16 mouse cellular contexts compared by ENCODE assay signal in genomic region chr12:100481443-100482026, GRCm38 (mm10). TPM values are rescaled to one million over a fixed set of nuclear protein-coding genes. Genes with fewer than 3 reads are reported as not detected.
A peak's percentile ranks its signal among the peaks of the same experiment; 100 is the strongest.
DNase-seq lines count a peak whose midpoint lies in the region; ATAC-seq lines count a peak whose summit lies in the region.
"Had no signal": no experiment of that assay in that cellular context is flagged by ENCODE, and none has a peak within 500 bp of the region (broad histone marks: within the 10 kb centered on the region; RNA-seq: fewer than 3 reads in every experiment).

No protein-coding gene starts in this region.

- no peaks in the 10 kb centered on the region for H3K9me3 ChIP-seq in hindbrain, embryonic 12.5 days (replicated peaks)
- no peaks in the 10 kb centered on the region for H3K9me3 ChIP-seq in hindbrain, embryonic 10.5 days
- H3K9me3 ChIP-seq in midbrain, embryonic 13.5 days = no peaks in the 10 kb centered on the region
- H3K9me3 ChIP-seq in midbrain, embryonic 10.5 days (replicated peaks) = no peaks in the 10 kb centered on the region
- H3K9me3 ChIP-seq in hindbrain, embryonic 14.5 days (ENCODE audit: control insufficient read depth, low read length) = no peaks in the 10 kb centered on the region
- H3K9me3 ChIP-seq in embryonic facial prominence, embryonic 10.5 days = no peaks in the 10 kb centered on the region
- H3K9me3 ChIP-seq: heart, embryonic 10.5 days; intestine, embryonic 15.5 days had no signal

- peak; percentile 37 for DNase-seq in cerebellum, adult 9-10 months
- DNase-seq in cerebellum, adult 9-11 months = no peak
- DNase-seq in hindbrain, embryonic 10.5 days (ENCODE audit: low spot score) = no peak
- DNase-seq in midbrain, embryonic 10.5 days (ENCODE audit: low spot score) = no peak
- DNase-seq in hindbrain, embryonic 14.5 days (ENCODE audit: low spot score) = no peak
- DNase-seq in embryonic facial prominence, embryonic 10.5 days (ENCODE audit: low spot score) = no peak
- DNase-seq: adrenal gland, postnatal 14 days; heart, postnatal 14 days; kidney, postnatal 36 days; thymus, postnatal 25 days had no signal

- H3K4me3 ChIP-seq in hindbrain, embryonic 12.5 days = no peak overlapping the region
- no peak overlapping the region for H3K4me3 ChIP-seq in hindbrain, embryonic 10.5 days
- H3K4me3 ChIP-seq in midbrain, embryonic 13.5 days (replicated peaks) = no peak overlapping the region
- no peak overlapping the region for H3K4me3 ChIP-seq in midbrain, embryonic 10.5 days
- H3K4me3 ChIP-seq in hindbrain, embryonic 14.5 days (replicated peaks; ENCODE audit: low read length) = no peak overlapping the region
- H3K4me3 ChIP-seq in embryonic facial prominence, embryonic 10.5 days = no peak overlapping the region
- H3K4me3 ChIP-seq: heart, embryonic 10.5 days; intestine, embryonic 15.5 days had no signal

- no peak overlapping the region for H3K4me2 ChIP-seq in hindbrain, embryonic 12.5 days (replicated peaks)
- H3K4me2 ChIP-seq in midbrain, embryonic 13.5 days (replicated peaks) = no peak overlapping the region
- no peak overlapping the region for H3K4me2 ChIP-seq in hindbrain, embryonic 14.5 days (replicated peaks)
- H3K4me2 ChIP-seq: intestine, embryonic 15.5 days had no signal

- H3K9ac ChIP-seq in hindbrain, embryonic 12.5 days = no peak overlapping the region
- no peak overlapping the region for H3K9ac ChIP-seq in midbrain, embryonic 13.5 days (replicated peaks)
- no peak overlapping the region for H3K9ac ChIP-seq in hindbrain, embryonic 14.5 days
- H3K9ac ChIP-seq: intestine, embryonic 15.5 days; liver, embryonic 14.5 days had no signal

- peak; percentile 30; the same call in 1 of the 2 replicates for ATAC-seq in hindbrain, embryonic 12.5 days (ENCODE audit: low FRiP score)
- peak; percentile 43; the same call in 1 of the 2 replicates for ATAC-seq in midbrain, embryonic 13.5 days
- peak; percentile 22; the same call in 1 of the 2 replicates for ATAC-seq in hindbrain, embryonic 14.5 days (ENCODE audit: low FRiP score)
- ATAC-seq: intestine, embryonic 15.5 days had no signal

- no peaks in the 10 kb centered on the region for H3K36me3 ChIP-seq in hindbrain, embryonic 12.5 days
- peaks cover 38% of the 10 kb centered on the region for H3K36me3 ChIP-seq in hindbrain, embryonic 10.5 days
- peaks cover 18% of the 10 kb centered on the region; the same call in 1 of the 2 replicates for H3K36me3 ChIP-seq in midbrain, embryonic 13.5 days
- peaks cover 25% of the 10 kb centered on the region for H3K36me3 ChIP-seq in midbrain, embryonic 10.5 days
- peaks cover under 1% of the 10 kb centered on the region; the same call in 1 of the 2 replicates for H3K36me3 ChIP-seq in hindbrain, embryonic 14.5 days (replicated peaks; ENCODE audit: control insufficient read depth, insufficient read depth)
- peaks cover 22% of the 10 kb centered on the region for H3K36me3 ChIP-seq in embryonic facial prominence, embryonic 10.5 days (replicated peaks)
- H3K36me3 ChIP-seq: intestine, embryonic 15.5 days had no signal

- H3K27me3 ChIP-seq in hindbrain, embryonic 12.5 days = no peaks in the 10 kb centered on the region
- H3K27me3 ChIP-seq in hindbrain, embryonic 10.5 days (ENCODE audit: insufficient read depth, poor library complexity, severe bottlenecking) = no peaks in the 10 kb centered on the region
- H3K27me3 ChIP-seq in midbrain, embryonic 13.5 days = no peaks in the 10 kb centered on the region
- no peaks in the 10 kb centered on the region for H3K27me3 ChIP-seq in midbrain, embryonic 10.5 days (ENCODE audit: low read depth, poor library complexity, severe bottlenecking)
- no peaks in the 10 kb centered on the region for H3K27me3 ChIP-seq in hindbrain, embryonic 14.5 days (ENCODE audit: control insufficient read depth, insufficient read depth, low read length)
- H3K27me3 ChIP-seq in embryonic facial prominence, embryonic 10.5 days (replicated peaks; ENCODE audit: low read depth, poor library complexity, severe bottlenecking) = no peaks in the 10 kb centered on the region
- H3K27me3 ChIP-seq: CH12.LX; intestine, embryonic 15.5 days had no signal

- H3K4me1 ChIP-seq in hindbrain, embryonic 12.5 days = no peaks in the 10 kb centered on the region; the same call in 1 of the 2 replicates
- no peaks in the 10 kb centered on the region; the same call in 1 of the 2 replicates for H3K4me1 ChIP-seq in hindbrain, embryonic 10.5 days (replicated peaks)
- 0 out of 2 replicates have a peak, but pooled peaks cover 4% of the 10 kb centered on the region for H3K4me1 ChIP-seq in midbrain, embryonic 13.5 days (replicated peaks)
- H3K4me1 ChIP-seq in midbrain, embryonic 10.5 days = 0 out of 2 replicates have a peak, but pooled peaks cover 6% of the 10 kb centered on the region
- no peaks in the 10 kb centered on the region; the same call in 1 of the 2 replicates for H3K4me1 ChIP-seq in hindbrain, embryonic 14.5 days (replicated peaks; ENCODE audit: control insufficient read depth, insufficient read depth, low read length)
- peaks cover 12% of the 10 kb centered on the region; the same call in 1 of the 2 replicates for H3K4me1 ChIP-seq in embryonic facial prominence, embryonic 10.5 days

- H3K27ac ChIP-seq in hindbrain, embryonic 12.5 days = no peak overlapping the region
- H3K27ac ChIP-seq in hindbrain, embryonic 10.5 days = no peak overlapping the region
- no peak overlapping the region; the same call in 1 of the 2 replicates for H3K27ac ChIP-seq in midbrain, embryonic 13.5 days
- no peak overlapping the region for H3K27ac ChIP-seq in midbrain, embryonic 10.5 days (replicated peaks)
- H3K27ac ChIP-seq in hindbrain, embryonic 14.5 days = no peak overlapping the region
- H3K27ac ChIP-seq in embryonic facial prominence, embryonic 10.5 days (replicated peaks) = no peak overlapping the region
- H3K27ac ChIP-seq: heart, embryonic 10.5 days; intestine, embryonic 15.5 days; liver, embryonic 14.5 days had no signal

- WGBS in hindbrain, embryonic 12.5 days = 79% methylated on average over 8 of the region's 8 CpGs
- 83% methylated on average over 8 of the region's 8 CpGs for WGBS in hindbrain, embryonic 10.5 days
- WGBS in midbrain, embryonic 13.5 days = 78% methylated on average over 8 of the region's 8 CpGs
- WGBS in midbrain, embryonic 10.5 days = 83% methylated on average over 8 of the region's 8 CpGs
- 69% methylated on average over 8 of the region's 8 CpGs for WGBS in hindbrain, embryonic 14.5 days
- 85% methylated on average over 8 of the region's 8 CpGs for WGBS in embryonic facial prominence, embryonic 10.5 days

RNA-seq across cellular contexts. Expression of gene Ttc7b, which starts 39.1 kb away (rescaled TPM):
- polyA plus RNA-seq in hindbrain, embryonic 12.5 days (2016; fragmentation: Nextera tagmentation; extraction: Ambion mirVana) = 5.1 and 6.1 TPM in 2 replicates
- 5.4 and 5.6 TPM in 2 replicates for polyA plus RNA-seq in hindbrain, embryonic 10.5 days (2016; fragmentation: Nextera tagmentation; extraction: Ambion mirVana)
- polyA plus RNA-seq in midbrain, embryonic 13.5 days (2015; fragmentation: Nextera tagmentation; extraction: Ambion mirVana) = 5.0 and 6.3 TPM in 2 replicates
- 5.1 and 5.2 TPM in 2 replicates for polyA plus RNA-seq in midbrain, embryonic 10.5 days (2016; fragmentation: Nextera tagmentation; extraction: Ambion mirVana)
- polyA plus RNA-seq in hindbrain, embryonic 14.5 days (2014; fragmentation: Nextera tagmentation; extraction: Ambion mirVana) = 12.2 and 12.4 TPM in 2 replicates
- polyA plus RNA-seq in embryonic facial prominence, embryonic 10.5 days (2016; fragmentation: Nextera tagmentation; extraction: Ambion mirVana) = 4.2 and 4.6 TPM in 2 replicates
